Mouse (Mus musculus) spleen, postnatal 10 days (tissue): ENCODE data around the gene Fmo5.
A peak's percentile ranks its signal among the peaks of the same experiment; 100 is the strongest.

Experiments used
- DNase-seq, 2 experiments: peaks; one replicate each; pipeline ENCODE4 v3.0.0; 2021 to 2022; ENCODE audit warnings: low spot score in 2 of 2

Gene Fmo5

DNA sequence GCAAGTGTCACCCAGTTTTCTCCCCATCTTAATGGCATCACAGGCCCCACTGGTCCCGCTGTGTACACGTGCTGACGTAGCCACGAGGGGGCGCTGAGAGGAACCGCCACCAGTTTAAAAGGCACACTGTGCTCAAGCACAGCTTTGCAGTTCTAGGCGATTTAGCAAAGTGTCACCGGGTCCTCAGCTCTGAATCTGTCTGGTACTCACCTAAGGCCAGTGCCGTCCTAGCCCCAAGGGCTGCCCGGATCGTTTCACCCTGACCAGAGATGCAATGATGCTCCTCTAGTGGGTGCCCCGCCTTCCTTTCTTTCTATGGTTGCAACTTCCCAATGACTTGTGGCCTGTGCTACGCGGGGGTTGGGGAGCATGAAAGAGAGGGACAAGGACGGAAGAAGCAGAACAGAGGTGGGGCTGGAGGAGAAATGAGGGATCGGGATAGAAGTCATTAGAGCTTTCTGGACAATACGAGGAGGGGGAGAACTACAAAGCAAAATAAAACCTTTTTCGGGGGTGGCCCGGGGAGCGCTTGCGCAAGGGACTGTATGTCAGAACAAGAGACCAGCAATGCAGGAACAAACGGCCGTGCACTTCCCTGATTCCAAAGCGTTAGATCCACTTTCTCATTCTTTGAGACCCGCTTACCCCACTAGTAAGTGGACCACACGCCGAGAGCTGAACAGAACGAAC, 52.2 kb downstream of the Fmo5 start:
- DNase-seq: peak; percentile 74 to 89

DNA sequence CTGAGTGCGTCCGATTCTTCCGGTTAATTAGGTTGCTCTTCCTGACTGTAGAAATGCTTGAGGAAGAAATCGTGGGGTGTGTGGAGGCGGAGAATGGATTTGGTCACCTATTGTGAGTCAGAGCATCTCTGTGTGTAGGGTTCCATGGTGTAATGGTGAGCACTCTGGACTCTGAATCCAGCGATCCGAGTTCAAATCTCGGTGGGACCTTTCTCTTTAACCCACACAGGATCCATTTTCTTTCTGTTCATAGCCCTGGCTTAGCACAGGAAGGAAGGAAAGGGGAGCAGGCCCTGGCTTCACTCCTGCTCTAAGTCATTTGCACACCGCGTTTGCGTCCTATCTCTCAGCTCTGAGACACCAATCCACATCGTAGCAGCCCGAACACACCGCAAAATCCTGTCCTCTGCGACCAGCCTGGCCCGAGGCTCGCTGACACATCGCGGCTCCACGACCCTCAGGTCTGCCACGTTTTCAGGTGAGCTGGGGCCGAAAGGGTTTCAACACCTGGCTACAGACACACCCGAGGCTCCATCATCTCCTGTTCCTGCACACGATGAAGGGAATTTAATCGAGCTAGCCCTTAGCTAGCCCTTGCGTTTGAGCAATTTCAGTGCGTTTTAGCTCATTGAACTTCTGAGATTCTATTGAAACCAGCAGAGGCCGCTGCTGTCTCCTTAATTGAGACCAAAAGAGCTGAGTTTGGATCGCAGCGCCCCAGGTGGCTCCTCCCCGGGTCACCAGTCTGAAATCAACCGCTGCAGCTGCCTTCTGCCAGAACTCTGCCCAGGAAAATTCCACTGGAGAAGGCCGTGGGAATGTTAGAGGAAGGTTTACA, 52.9 kb downstream of the Fmo5 start:
- DNase-seq: peak; percentile 33 to 76

- DNase-seq: no peak
Measured at GRCm38 (mm10) chr3:97682159-97682502, 53.5 kb downstream of the Fmo5 start.

GRCm38 (mm10) chr3:97682576-97682975, 54.0 kb downstream of the Fmo5 start:
- no peak for DNase-seq

GRCm38 (mm10) chr3:97683560-97684195, 55.1 kb downstream of the Fmo5 start:
- DNase-seq: no peak

GRCm38 (mm10) chr3:97686372-97687117, 57.9 kb downstream of the Fmo5 start:
- DNase-seq: no peak

GRCm38 (mm10) chr3:97689289-97689688, 60.7 kb downstream of the Fmo5 start:
- DNase-seq: no peak

DNA sequence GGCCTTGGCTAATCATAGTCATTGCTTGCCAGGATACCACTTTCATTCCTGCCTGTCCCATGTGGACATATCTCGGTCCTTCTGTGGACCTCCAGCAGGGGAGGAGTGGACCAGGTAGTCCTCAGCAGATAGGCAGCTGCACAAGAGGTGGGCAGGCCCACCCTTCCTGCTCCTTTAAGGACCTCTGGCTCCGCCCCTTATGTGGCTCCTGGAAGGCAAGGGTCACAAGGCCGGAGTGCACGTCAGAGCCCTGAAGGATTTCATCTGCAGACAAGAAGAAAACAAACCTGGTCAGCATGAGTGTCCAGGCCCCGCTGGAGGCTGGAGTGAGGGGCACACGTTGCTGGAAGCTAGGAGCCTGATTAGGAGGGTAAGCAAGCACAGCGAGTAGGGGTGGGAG, 62.0 kb downstream of the Fmo5 start:
- DNase-seq: no peak

GRCm38 (mm10) chr3:97691443-97692017, 62.9 kb downstream of the Fmo5 start:
- no peak for DNase-seq

DNA sequence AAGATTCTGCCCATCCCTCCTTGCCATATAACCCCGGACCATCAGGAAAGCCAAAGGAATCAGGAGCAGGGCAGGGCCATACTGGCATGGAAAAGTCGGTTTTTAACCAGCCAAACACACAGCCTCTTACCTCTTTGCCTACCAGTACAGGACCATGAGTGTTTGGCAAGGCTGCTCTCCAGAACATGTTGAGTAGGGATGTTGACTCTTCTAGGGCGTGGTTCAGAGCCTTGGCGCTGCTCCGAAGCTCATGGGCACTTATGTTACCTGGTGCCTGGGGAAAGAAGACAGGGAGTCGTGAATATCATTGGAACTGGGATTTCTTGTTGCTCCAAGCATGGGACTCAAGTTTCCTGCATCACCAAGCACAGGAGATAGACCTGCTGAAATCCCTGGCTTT, 65.2 kb downstream of the Fmo5 start:
- DNase-seq: no peak

DNA sequence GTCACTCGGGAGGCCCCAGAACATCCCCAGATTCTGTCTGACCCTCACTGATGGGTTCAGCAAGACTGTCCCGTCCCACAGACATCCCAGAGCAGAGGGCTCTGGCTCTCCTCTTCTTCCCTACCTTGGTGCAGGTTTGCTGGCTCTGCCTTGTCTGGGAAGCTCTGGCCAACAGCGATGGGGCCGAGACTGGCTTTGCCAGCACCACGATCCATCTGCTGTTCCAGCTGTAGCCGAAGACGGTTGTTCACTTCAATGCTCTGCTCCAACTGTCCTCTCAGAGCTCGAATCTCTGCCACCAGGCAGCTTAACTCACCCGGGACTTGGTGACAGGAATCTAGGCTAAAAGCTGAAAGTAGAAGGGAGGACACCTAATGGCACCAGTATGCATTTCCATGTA, 68.3 kb downstream of the Fmo5 start:
- no peak for DNase-seq

GRCm38 (mm10) chr3:97697291-97697690, 68.7 kb downstream of the Fmo5 start:
- no peak for DNase-seq

- DNase-seq: no peak
Measured at GRCm38 (mm10) chr3:97699061-97699460, 70.5 kb downstream of the Fmo5 start.

DNA sequence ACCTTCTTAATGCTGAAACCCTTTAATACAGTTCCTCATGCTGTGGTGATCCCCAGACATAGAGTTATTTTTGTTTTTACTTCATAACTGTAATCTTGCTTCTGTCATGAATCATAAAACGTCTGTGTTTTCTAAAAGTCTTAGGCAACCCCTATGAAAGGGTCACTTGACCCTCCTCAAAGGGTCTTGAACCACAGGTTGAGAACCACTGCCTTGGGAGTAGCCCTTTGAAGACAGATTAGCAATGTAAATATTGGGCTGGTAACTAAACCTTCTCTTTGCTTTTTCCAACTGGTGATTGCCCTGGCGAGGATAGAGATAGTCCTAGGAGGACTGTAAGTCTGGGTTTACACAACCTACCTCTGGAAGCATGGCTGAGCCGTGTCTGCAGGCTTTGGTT, 72.6 kb downstream of the Fmo5 start:
- DNase-seq: no peak

DNA sequence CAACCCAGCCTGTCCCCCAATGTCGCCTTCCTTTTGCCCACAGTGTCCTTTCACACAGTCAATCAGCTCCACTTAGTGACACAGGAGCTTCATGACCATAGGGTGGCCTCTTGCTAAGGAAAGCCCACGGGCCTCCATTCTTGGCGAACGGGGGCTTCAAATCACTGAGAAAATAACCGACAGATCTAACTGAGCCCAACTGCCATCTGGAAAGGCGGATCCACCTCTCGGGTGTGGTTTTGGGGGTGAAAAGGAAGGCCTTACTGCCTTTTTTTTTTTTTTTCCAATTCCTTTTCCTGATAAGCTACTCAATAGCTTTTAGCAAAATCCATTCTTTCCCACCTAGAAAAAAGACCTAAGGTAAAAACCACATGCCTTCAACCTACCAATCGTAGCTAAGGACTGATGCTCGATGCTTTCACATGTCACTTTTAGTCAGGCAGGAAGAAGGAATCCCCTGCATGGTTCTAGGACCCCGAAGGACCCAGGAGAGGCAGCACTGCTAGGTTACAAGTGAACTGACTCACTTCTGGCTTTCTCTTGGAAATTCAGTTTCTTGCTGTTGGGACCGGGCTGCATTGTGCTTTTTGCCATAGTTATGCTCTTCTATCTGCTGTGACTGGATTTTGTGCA, 74.0 kb downstream of the Fmo5 start:
- no peak for DNase-seq
